Mouse (Mus musculus): ENCODE data around the gene Ceacam19.

Ceacam19 gene

DNA sequence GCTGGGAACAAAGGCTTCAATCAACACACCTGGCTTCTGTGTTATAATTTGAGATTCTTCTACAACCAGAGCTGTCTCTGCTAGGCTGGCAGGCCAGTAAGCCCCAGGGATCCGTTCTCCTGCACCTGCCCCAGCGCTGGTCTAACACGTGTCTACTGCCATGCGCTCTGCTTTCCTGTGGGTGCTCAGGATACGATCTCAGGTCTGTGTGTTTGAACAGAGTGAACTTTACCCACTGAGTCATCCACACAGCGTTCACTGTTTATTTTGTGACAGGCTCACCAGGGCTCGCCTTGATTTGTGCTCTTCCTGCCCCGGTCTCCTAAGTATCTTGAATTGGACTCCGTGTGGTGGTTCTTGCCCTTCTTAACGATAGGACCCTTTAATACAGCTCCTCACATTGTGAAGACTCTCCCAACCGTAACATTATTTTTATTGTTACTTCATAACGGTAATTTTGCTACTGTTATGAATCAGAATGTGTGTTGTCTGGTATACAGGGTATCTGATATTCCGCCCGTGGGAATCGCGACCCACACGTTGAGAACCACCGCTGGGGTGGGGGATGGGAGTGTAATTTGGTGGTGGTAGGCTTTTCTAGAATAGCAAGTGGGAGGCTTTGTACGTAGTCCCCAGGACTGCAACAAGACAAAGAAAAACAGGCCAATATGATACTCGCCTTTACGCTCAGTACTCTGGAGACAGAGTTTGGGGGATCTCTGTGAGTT, 45.9 kb downstream of the Ceacam19 start:
- in situ Hi-C loops (cut with MboI, MseI) = loop anchor here (5.0 kb wide), 1 partner anchor 40 kb away; no protein-coding TSS in a partner anchor

GRCm38 (mm10) chr7:19840936-19841335, 46.8 kb downstream of the Ceacam19 start:
- in situ Hi-C loops (cut with MboI, MseI) = loop anchor here (5.0 kb wide), 1 partner anchor 39 kb away; no protein-coding TSS in a partner anchor

- in situ Hi-C loops (cut with MboI, MseI) = loop anchor here (5.0 kb wide), 1 partner anchor 38 kb away; no protein-coding TSS in a partner anchor
These were observed 47.4 kb downstream of the Ceacam19 start for GRCm38 (mm10) chr7:19840371-19840770.

DNA sequence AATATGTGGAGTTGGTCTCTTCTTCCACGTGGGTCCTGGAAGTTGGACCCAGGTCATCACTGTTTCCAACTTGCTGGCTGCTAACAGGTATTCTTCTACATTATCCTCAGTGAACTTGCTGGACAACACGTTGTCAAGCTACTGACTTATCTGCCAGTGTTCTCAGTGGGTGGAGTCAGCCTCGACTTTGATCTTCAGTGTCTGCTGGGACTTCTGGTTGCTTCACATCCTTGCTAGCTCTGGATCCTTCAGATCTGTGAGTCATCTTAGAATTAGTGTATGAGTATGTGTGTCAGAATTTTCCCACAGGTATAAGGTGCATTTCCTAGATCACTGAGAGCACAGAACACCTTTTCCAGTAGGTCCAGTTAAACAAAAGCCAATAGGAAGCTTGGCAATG, 50.9 kb downstream of the Ceacam19 start:
- in situ Hi-C loops (cut with MboI, MseI) = no loop called here

DNA sequence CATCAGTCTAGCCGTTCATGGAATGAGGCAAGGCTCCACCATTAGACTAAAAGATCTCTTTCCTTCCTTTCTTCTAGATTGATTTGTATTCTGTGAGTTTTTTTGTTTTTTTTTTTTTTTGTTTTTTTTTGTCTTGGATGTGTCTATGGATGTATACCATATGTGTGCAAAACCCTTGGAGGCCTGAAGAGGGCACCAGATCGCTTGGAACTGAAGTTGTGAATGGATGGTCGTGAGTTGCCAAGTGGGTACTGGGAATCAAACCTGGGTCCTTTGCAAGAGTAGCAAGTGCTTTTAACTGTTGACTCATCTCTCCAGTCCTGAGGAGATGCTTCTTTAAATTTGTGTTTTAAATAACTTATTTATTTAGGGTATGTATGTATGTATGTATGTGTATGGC, 53.7 kb downstream of the Ceacam19 start:
- in situ Hi-C loops (cut with MboI, MseI) = no loop called here

GRCm38 (mm10) chr7:19831837-19832236, 55.9 kb downstream of the Ceacam19 start:
- in situ Hi-C loops (cut with MboI, MseI) = no loop called here

DNA sequence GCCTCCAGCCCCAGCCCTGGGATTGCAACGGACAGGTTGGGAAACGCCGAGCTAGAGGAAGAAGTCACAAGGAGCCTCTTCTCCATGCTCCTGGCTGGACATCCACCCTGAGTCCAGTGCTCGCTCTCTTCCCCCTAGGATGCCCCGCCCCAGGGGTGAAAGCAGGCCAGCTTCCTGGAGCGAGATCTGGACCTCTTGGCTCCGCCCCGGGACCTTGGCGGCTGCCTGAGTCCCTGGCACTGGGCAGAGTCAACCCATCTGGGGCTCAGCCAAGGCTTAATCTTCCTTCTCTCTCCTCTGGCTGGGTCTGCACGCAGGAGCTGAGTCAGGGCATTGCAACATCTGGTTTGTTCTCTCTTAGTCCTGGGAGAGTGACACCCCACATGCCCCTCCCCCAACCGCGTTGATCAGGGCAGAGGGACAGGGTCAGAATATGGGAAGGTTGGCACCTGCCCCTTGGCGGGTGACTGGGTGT, 57.0 kb downstream of the Ceacam19 start:
- in situ Hi-C loops (cut with MboI, MseI) = no loop called here

DNA sequence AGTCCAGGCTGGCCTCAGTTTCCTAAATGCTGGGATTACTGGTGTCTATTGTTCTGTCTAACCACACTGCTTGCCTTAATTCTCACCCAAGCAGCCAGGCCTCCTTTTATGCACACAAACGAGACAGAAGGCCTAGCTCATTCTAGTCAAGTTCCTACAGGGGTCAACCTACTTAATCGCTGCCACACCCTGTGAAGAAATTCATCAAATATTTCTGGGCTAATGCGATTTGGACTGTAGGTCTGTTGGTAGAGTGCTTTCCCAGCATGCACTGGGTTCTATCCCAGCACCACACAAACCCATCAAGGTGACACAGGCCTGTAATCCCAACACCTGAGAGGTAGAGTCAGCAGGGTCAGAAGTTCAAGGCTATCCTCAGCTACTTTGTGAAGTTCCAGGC, 58.1 kb downstream of the Ceacam19 start:
- in situ Hi-C loops (cut with MboI, MseI) = loop anchor here (10.0 kb wide), 1 partner anchor 515 kb away; the partner anchor contains the start of gene Fosb

- in situ Hi-C loops (cut with MboI, MseI) = loop anchor here (10.0 kb wide), 1 partner anchor 512 kb away; the partner anchor contains the start of gene Fosb
These were observed 61.0 kb downstream of the Ceacam19 start for GRCm38 (mm10) chr7:19826756-19827155.

Data from regulatory T cell (primary cell).